Mouse (Mus musculus): ENCODE results near the gene Rapgef6.

DNA sequence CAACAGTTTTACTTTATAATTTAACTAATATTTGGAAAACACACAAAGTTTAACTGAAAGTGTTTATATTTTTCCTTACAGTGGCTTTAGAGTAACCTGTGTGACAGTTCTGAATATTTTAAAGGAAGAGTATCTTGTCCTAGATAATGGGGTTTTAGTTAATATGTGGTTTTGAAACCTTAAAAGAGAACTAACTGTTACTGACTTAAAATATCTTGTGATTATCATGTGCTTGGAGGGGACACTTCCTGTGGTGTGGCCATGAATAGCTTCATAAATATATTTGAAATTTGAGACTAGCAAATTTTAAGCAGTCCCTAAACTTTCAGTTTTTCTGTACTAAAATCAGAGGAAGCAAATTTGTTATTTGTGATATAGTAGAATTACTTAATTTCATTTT lies 125.9 kb downstream of the Rapgef6 start:
- TF ChIP-seq CTCF (IDR thresholded peaks at IDR 0.05; ENCODE audit: extremely low read depth, insufficient read depth, low read length) (no peak), POLR2A (IDR thresholded peaks at IDR 0.05; ENCODE audit: extremely low read depth, insufficient read depth, low read length) (no peak)

Measured in cortical plate, adult 2 months (tissue).